Mouse (Mus musculus): ENCODE measurements at regions not wholly inside any gene's neighbourhood (a gene's known extent, or its start where the extent isn't known, plus 50 kb on each side); places are given as distances from the start of the nearest gene placed in this dataset.

DNA sequence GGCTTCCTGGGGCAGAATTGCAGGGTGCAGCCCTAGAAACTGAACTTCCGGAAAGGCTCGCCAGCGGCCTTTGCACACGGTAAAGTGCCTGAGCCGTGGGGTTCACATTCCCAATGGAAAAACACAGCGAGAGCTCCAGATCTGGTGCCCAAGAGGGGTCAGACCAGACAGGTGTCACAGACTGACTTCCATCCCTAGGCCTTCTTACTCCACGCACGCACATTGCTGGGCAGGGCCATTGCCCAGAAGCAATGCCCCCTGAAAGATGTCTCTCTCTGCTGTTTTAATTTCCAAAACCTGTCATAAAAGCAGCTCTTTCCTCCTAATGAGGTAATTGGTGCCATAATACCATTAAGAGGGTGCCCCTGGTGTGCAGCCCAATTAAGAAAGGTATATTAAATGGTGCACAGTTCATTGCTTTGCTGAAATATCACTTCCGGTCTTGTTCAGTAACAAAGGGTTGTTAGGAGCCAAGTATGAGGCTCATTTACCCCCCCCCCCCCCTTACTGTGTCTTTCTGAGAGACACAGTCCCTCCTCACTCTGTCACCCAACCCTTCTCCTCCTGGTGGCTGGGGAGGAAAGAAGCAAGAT lies 159.9 kb upstream of the Hes1 start:
- no peaks in the 10 kb centered on the region for H3K27me3 ChIP-seq (ENCODE audit: insufficient read depth, low read length)
- DNase-seq (ENCODE audit: low spot score) (no peak), ATAC-seq (replicated peaks; ENCODE audit: low FRiP score, low read depth) (no peak)
- no peak overlapping the region for H3K4me2 ChIP-seq (ENCODE audit: low read length)
- no peak overlapping the region for H3K9ac ChIP-seq (ENCODE audit: low read depth, low read length)
- no peak overlapping the region for H3K27ac ChIP-seq
- no peaks in the 10 kb centered on the region for H3K9me3 ChIP-seq (replicated peaks; ENCODE audit: low read length)
- WGBS: 52% methylated on average over 9 of the region's 9 CpGs
- no peaks in the 10 kb centered on the region for H3K36me3 ChIP-seq (ENCODE audit: insufficient read depth, low read length)
- TF ChIP-seq CTCF (IDR thresholded peaks at IDR 0.05; ENCODE audit: low read depth): no peak
- no peak overlapping the region for H3K4me3 ChIP-seq (replicated peaks; ENCODE audit: low read depth, low read length)
- H3K4me1 ChIP-seq (replicated peaks; ENCODE audit: insufficient read depth, low read length): peaks cover 16% of the 10 kb centered on the region

- WGBS: 75% methylated on average over 7 of the region's 7 CpGs
- no peak for TF ChIP-seq CTCF (IDR thresholded peaks at IDR 0.05; ENCODE audit: low read depth)
- Histone ChIP-seq H3K4me1 (replicated peaks; ENCODE audit: insufficient read depth, low read length) (peaks cover 16% of the 10 kb centered on the region), H3K36me3 (ENCODE audit: insufficient read depth, low read length) (no peaks in the 10 kb centered on the region), H3K9ac (ENCODE audit: low read depth, low read length) (no peak overlapping the region), H3K9me3 (replicated peaks; ENCODE audit: low read length) (no peaks in the 10 kb centered on the region), H3K4me2 (ENCODE audit: low read length) (no peak overlapping the region), H3K4me3 (replicated peaks; ENCODE audit: low read depth, low read length) (no peak overlapping the region), H3K27ac (no peak overlapping the region), H3K27me3 (ENCODE audit: insufficient read depth, low read length) (no peaks in the 10 kb centered on the region)
- ATAC-seq (replicated peaks; ENCODE audit: low FRiP score, low read depth) (no peak), DNase-seq (ENCODE audit: low spot score) (no peak)
These were observed 156.9 kb upstream of the Hes1 start for GRCm38 (mm10) chr16:29907331-29907730.

DNA sequence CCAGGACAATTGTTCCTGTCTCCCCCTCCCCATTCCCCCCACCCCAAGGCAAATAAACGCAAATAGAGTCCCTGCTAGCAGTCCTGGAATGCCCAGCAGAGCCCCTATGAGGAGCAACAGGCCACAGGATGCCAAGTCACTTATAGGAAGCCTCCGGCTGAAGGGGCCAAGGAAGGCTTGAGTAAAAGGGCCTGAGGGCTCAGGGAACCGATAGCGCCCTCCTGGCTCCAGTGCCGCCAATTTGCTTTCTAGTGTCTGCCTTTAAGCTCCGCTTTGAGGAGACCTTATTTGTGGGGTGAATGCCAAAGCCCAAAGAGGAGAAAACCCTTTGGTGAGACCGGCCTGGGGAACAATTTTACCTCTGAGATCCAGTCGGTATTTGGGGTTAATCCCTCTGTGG lies 156.2 kb upstream of the Hes1 start:
- no peaks in the 10 kb centered on the region for H3K36me3 ChIP-seq (ENCODE audit: insufficient read depth, low read length)
- no peaks in the 10 kb centered on the region for H3K27me3 ChIP-seq (ENCODE audit: insufficient read depth, low read length)
- H3K9me3 ChIP-seq (replicated peaks; ENCODE audit: low read length): no peaks in the 10 kb centered on the region
- 52% methylated on average over 8 of the region's 8 CpGs for WGBS
- H3K27ac ChIP-seq: no peak overlapping the region
- no peak overlapping the region for H3K4me3 ChIP-seq (replicated peaks; ENCODE audit: low read depth, low read length)
- no peak overlapping the region for H3K9ac ChIP-seq (ENCODE audit: low read depth, low read length)
- peaks cover 16% of the 10 kb centered on the region for H3K4me1 ChIP-seq (replicated peaks; ENCODE audit: insufficient read depth, low read length)
- H3K4me2 ChIP-seq (ENCODE audit: low read length): no peak overlapping the region
- ATAC-seq (replicated peaks; ENCODE audit: low FRiP score, low read depth): no peak
- no peak for TF ChIP-seq CTCF (IDR thresholded peaks at IDR 0.05; ENCODE audit: low read depth)
- DNase-seq (ENCODE audit: low spot score): no peak

GRCm38 (mm10) chr16:29909923-29910465 lies 154.2 kb upstream of the Hes1 start:
- no peak for ATAC-seq (replicated peaks; ENCODE audit: low FRiP score, low read depth)
- no peak overlapping the region for H3K4me2 ChIP-seq (ENCODE audit: low read length)
- WGBS: 58% methylated on average over 5 of the region's 5 CpGs
- H3K4me1 ChIP-seq (replicated peaks; ENCODE audit: insufficient read depth, low read length): peaks cover 6% of the 10 kb centered on the region; the same call in 1 of the 2 replicates
- H3K27ac ChIP-seq: no peak overlapping the region
- no peaks in the 10 kb centered on the region for H3K27me3 ChIP-seq (ENCODE audit: insufficient read depth, low read length)
- no peak for TF ChIP-seq CTCF (IDR thresholded peaks at IDR 0.05; ENCODE audit: low read depth)
- DNase-seq (ENCODE audit: low spot score): no peak
- no peak overlapping the region for H3K9ac ChIP-seq (ENCODE audit: low read depth, low read length)
- H3K9me3 ChIP-seq (replicated peaks; ENCODE audit: low read length): no peaks in the 10 kb centered on the region
- no peak overlapping the region for H3K4me3 ChIP-seq (replicated peaks; ENCODE audit: low read depth, low read length)
- H3K36me3 ChIP-seq (ENCODE audit: insufficient read depth, low read length): no peaks in the 10 kb centered on the region

DNA sequence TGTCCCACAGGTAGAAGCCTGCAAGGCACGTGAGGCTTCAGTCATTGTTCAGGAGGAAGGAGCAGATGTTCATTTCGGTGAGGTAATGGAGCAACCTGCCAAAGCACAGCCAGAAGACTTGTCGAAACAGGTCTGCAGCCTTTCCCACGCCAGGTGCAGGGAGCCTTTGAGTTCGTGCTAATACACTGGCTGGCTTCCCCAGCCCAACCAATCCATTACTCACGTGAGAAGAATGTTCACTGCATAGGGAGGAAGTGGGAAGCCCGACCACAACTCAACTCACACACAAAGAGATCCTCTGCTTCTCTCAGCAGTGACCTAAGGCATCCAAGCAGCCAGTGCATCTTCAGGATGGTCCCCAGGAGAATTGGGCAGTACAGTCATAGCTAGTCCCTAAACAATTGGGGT lies 153.0 kb upstream of the Hes1 start:
- Histone ChIP-seq H3K4me1 (replicated peaks; ENCODE audit: insufficient read depth, low read length) (peaks cover 6% of the 10 kb centered on the region; the same call in 1 of the 2 replicates), H3K27ac (no peak overlapping the region), H3K4me2 (ENCODE audit: low read length) (no peak overlapping the region), H3K4me3 (replicated peaks; ENCODE audit: low read depth, low read length) (no peak overlapping the region), H3K9ac (ENCODE audit: low read depth, low read length) (no peak overlapping the region), H3K27me3 (ENCODE audit: insufficient read depth, low read length) (no peaks in the 10 kb centered on the region), H3K9me3 (replicated peaks; ENCODE audit: low read length) (no peaks in the 10 kb centered on the region), H3K36me3 (ENCODE audit: insufficient read depth, low read length) (no peaks in the 10 kb centered on the region)
- WGBS: 62% methylated on average over 7 of the region's 7 CpGs
- ATAC-seq (replicated peaks; ENCODE audit: low FRiP score, low read depth) (no peak), DNase-seq (ENCODE audit: low spot score) (no peak)
- TF ChIP-seq CTCF (IDR thresholded peaks at IDR 0.05; ENCODE audit: low read depth): no peak

GRCm38 (mm10) chr16:29913357-29914010 lies 150.7 kb upstream of the Hes1 start:
- H3K4me3 ChIP-seq (replicated peaks; ENCODE audit: low read depth, low read length): no peak overlapping the region
- TF ChIP-seq CTCF (IDR thresholded peaks at IDR 0.05; ENCODE audit: low read depth): no peak
- no peaks in the 10 kb centered on the region for H3K27me3 ChIP-seq (ENCODE audit: insufficient read depth, low read length)
- H3K9ac ChIP-seq (ENCODE audit: low read depth, low read length): no peak overlapping the region
- H3K27ac ChIP-seq: no peak overlapping the region
- DNase-seq (ENCODE audit: low spot score) (no peak), ATAC-seq (replicated peaks; ENCODE audit: low FRiP score, low read depth) (no peak)
- H3K4me2 ChIP-seq (ENCODE audit: low read length): no peak overlapping the region
- no peaks in the 10 kb centered on the region for H3K36me3 ChIP-seq (ENCODE audit: insufficient read depth, low read length)
- no peaks in the 10 kb centered on the region for H3K9me3 ChIP-seq (replicated peaks; ENCODE audit: low read length)
- H3K4me1 ChIP-seq (replicated peaks; ENCODE audit: insufficient read depth, low read length): no peaks in the 10 kb centered on the region
- 67% methylated on average over 8 of the region's 8 CpGs for WGBS

Data from kidney, postnatal 0 days (tissue).